Mouse (Mus musculus) heart, adult 18-20 months (tissue): ENCODE data around the gene Anapc5. TPM values are rescaled to one million over a fixed set of nuclear protein-coding genes. Genes with fewer than 3 reads are reported as not detected.

Experiments
- DNase-seq, 2 experiments: peaks; one replicate each; pipeline ENCODE4 v3.0.0; 2021 to 2022; ENCODE audit warnings: mixed read lengths in 1 of 2
- total RNA-seq, 2 experiments: library from RNA; stranded (reverse); gene quantifications; 2 replicates each; pipeline ENCODE4 v1.2.3; 2021

Anapc5 gene
- total RNA-seq, 2 experiments from 2014 or later = 156 to 162 TPM

DNA sequence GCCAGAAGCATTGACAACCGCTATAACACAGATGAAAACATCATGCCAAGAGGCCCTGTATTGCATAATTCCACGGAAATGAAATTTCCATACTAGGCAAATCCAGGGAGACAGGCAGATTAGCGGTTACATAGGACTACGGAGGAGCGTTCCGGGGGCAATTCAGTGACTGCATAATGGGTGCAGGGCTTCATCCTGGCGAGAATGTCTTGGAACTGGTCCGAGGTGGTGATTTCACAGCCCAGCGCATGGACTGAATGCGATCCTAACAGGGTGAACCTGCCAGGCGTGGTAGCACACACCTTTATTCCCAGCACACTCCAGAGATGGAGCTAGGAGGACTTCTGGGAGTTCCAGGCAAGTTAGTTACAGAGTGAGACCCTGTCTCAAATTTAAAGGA, 53.9 kb downstream of the Anapc5 start:
- no peak for DNase-seq

- peak; percentile 42 to 69 for DNase-seq
Observed at GRCm38 (mm10) chr5:122764032-122764464, 57.1 kb downstream of the Anapc5 start.

DNA sequence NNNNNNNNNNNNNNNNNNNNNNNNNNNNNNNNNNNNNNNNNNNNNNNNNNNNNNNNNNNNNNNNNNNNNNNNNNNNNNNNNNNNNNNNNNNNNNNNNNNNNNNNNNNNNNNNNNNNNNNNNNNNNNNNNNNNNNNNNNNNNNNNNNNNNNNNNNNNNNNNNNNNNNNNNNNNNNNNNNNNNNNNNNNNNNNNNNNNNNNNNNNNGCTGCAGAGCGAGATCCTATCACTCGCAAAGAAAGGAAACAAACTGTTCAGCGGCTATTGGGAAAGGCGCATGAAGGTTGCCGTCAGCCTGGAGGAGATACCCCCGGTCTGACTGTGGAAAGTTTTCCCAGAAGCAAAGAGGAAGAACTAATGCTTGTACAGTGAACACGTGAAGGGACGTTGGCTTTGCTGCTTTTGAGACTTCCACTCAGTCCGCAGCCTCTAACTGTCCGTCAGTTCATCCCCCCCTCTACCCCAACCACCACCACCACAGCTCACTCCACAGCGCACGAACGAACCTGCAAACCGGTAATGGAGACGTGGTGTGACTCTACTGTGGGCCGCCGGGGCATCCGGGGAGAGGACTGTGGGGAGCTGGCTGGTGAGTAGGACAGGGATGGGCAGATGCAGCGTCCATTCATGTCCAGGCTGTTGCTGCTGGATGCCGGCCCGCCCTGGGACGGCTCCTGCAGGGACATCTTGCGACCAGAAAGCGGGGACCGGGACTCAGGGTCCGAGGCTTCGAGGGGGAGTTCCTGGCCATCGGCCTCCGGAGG, 57.7 kb downstream of the Anapc5 start:
- no peak for DNase-seq

DNA sequence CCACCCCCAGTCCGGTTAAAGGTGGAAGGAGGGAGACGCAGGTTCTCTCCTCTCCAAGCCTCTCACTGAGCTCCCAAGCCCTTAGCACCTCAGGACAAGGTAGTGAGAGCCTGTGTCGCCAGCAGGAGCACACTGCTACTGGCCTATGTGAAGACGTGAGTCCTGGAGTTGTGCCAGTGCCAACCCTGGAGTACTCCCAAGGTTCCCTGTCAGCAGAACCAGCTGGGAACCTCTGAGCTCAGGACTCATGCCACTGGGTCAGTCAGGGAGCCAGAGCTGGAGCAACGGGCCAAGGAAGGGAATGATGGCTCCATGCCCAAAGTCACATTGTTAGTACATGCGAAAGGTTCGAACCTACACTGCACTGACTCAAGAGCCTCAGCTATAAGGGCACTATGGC, 64.5 kb downstream of the Anapc5 start:
- DNase-seq = peak; percentile 77 to 80

DNA sequence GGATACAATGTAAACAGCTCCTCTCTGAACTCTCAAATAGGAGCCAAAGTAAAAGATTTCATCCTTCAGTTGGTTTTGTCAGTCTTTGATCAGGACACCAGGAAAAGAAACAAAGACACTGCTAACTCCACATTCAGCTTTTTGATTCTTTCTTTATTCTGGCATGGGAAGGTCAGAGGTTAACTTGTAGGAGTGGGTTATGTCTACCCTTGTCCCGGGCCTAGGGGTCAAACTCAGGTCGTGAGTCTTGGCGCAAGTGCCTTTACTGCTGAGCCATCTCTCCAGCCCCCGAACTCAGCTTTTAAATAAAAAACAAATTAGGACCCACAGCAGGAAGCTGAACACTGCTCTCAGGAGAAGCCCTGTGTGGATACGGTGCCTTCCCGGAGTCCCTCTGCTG, 65.0 kb downstream of the Anapc5 start:
- no peak for DNase-seq

- DNase-seq = no peak
Observed at GRCm38 (mm10) chr5:122755620-122756019, 65.5 kb downstream of the Anapc5 start.

GRCm38 (mm10) chr5:122754477-122754876, 66.7 kb downstream of the Anapc5 start:
- DNase-seq = no peak

DNA sequence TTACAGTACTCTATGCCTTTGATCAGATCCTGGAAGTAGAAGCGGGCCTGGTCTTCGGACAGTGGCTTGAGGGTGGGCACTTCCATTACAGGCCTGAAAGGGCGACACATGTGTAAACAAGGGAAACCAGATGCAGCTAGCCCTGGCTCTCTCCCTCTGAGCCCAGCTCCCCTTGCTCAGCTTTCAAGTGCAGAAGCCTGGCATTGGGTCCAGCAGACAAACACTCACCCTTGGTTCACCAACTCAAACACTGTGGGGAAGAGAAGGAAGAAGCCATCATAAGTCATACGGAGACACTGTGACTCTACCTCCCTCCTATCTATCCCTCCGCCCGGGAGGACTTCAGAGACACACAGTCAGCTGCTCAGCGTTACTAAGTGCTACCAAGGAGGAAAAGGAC, 73.2 kb downstream of the Anapc5 start:
- no peak for DNase-seq

DNA sequence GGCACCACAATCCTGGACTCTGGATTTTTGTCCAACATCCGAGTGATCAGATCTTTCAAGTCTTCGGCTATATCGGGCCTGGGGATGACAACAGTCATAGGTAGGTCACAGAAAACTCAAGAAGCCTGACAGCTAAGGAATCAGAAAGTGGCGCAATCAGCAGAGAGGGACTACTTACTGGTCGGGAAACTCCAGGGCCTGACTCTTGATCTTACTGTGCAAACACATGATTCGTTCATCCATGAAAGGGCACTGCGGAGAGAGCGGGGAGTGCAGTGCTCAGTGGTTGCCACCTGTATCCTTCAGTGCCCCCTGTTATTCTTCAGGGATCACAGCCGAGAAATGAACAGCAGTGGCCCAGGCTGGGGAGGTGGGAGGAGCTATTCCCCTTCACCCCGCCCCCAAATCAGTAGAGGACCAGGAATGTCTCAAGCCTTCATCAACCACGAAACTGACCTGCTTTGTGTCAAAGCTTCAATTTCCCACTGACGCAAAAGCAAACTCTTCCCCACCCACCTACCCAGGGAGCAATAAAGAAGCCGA, 77.2 kb downstream of the Anapc5 start:
- no peak for DNase-seq

Other genes starting within 250 kb of the Anapc5 start
- 10 to 100 TPM; 68.8 to 69.9 TPM for gene Ift81, start 206.8 kb downstream of the Anapc5 start, total RNA-seq
- 1 to 10 TPM; 2.9 to 3.1 TPM for gene P2rx7, start 177.4 kb downstream of the Anapc5 start, total RNA-seq
- gene P2rx4, start 113.8 kb downstream of the Anapc5 start, total RNA-seq = 10 to 100 TPM; 21.4 to 21.5 TPM
- gene Camkk2, start 41.9 kb downstream of the Anapc5 start, total RNA-seq = 10 to 100 TPM in 1 of 2 experiments, 1 to 10 TPM in 1; 8.6 to 12.1 TPM
- 10 to 100 TPM; 28.8 to 31.7 TPM for gene Rnf34, start 28.7 kb upstream of the Anapc5 start, total RNA-seq
- gene Kdm2b, start 168.5 kb upstream of the Anapc5 start, total RNA-seq = 10 to 100 TPM; 10.6 to 14.2 TPM
- 10 to 100 TPM; 12.2 to 12.5 TPM for gene Orai1, start 193.7 kb upstream of the Anapc5 start, total RNA-seq
- gene Morn3, start 225.7 kb upstream of the Anapc5 start, total RNA-seq = not detected
- 10 to 100 TPM; 10.1 to 10.3 TPM for gene Tmem120b, start 247.1 kb upstream of the Anapc5 start, total RNA-seq